Mouse (Mus musculus) myocyte (in vitro differentiated cells): ENCODE measurements around the gene Socs4. TPM values are rescaled to one million over a fixed set of nuclear protein-coding genes. Genes with fewer than 3 reads are reported as not detected.

Experiments
- H3K27me3 ChIP-seq: one replicate; pipeline ENCODE4 v1.6.1; 2011; ENCODE audit not compliant: control insufficient read depth, insufficient read depth, insufficient read length
- H3K36me3 ChIP-seq: one replicate; pipeline ENCODE4 v1.6.1; 2011; ENCODE audit not compliant: control insufficient read depth, insufficient read depth
- H3K4me2 ChIP-seq: one replicate; pipeline ENCODE4 v1.6.1; 2011; ENCODE audit warnings: low read depth, control low read depth
- H3K4me3 ChIP-seq: one replicate; pipeline ENCODE4 v1.5.1; 2011; ENCODE audit warnings: mild to moderate bottlenecking, control low read depth, moderate library complexity
- H3K79me2 ChIP-seq: one replicate; pipeline ENCODE4 v1.6.1; 2011; ENCODE audit not compliant: control insufficient read depth, insufficient read depth
- H3ac ChIP-seq: one replicate; pipeline ENCODE4 v1.6.1; 2011; ENCODE audit not compliant: control insufficient read depth, insufficient read length
- CEBPB ChIP-seq: IDR thresholded peaks from 2 replicates; pipeline ENCODE4 v1.6.1; 2011; ENCODE audit warnings: mild to moderate bottlenecking, moderate library complexity; ENCODE audit not compliant: poor library complexity, insufficient read depth, severe bottlenecking
- E2F4 ChIP-seq: IDR thresholded peaks from one replicate; pipeline ENCODE4 v1.6.1; 2011; ENCODE audit warnings: mild to moderate bottlenecking, control low read depth, moderate library complexity; ENCODE audit not compliant: insufficient read depth
- MAX ChIP-seq: IDR thresholded peaks from one replicate; pipeline ENCODE4 v1.6.1; 2011; ENCODE audit warnings: low read depth, mild to moderate bottlenecking, control low read depth
- MYOD1 ChIP-seq, 3 experiments: IDR thresholded peaks; one replicate each; pipeline ENCODE4 v1.6.1; 2011; ENCODE audit warnings: control low read depth in 2 of 3, low read depth in 2 of 3, mild to moderate bottlenecking in 2 of 3, moderate library complexity in 1 of 3; ENCODE audit not compliant: insufficient read length in 2 of 3, control insufficient read depth in 1 of 3
- MYOG ChIP-seq, 3 experiments: IDR thresholded peaks; one replicate each; pipeline ENCODE4 v1.6.1; 2011; ENCODE audit warnings: control low read depth in 2 of 3, low read depth in 2 of 3, mild to moderate bottlenecking in 2 of 3; ENCODE audit not compliant: insufficient read length in 2 of 3, control insufficient read depth in 1 of 3, insufficient read depth in 1 of 3
- POLR2A ChIP-seq: IDR thresholded peaks from one replicate; pipeline ENCODE4 v1.6.1; 2011; ENCODE audit warnings: low read depth, mild to moderate bottlenecking, control low read depth, moderate library complexity; ENCODE audit not compliant: insufficient read length
- POLR2AphosphoS2 ChIP-seq: IDR thresholded peaks from one replicate; pipeline ENCODE4 v1.6.1; 2011; ENCODE audit warnings: low read depth, control low read depth; ENCODE audit not compliant: insufficient read length
- REST ChIP-seq: IDR thresholded peaks from one replicate; pipeline ENCODE4 v1.6.1; 2011; ENCODE audit warnings: mild to moderate bottlenecking, control low read depth, moderate library complexity; ENCODE audit not compliant: insufficient read depth, insufficient read length
- SRF ChIP-seq: IDR thresholded peaks from one replicate; pipeline ENCODE4 v1.6.1; 2011; ENCODE audit warnings: low read depth; ENCODE audit not compliant: control insufficient read depth, insufficient read length
- TCF12 ChIP-seq: IDR thresholded peaks from one replicate; pipeline ENCODE4 v1.6.1; 2011; ENCODE audit warnings: mild to moderate bottlenecking, control low read depth; ENCODE audit not compliant: poor library complexity, insufficient read depth, severe bottlenecking
- TCF3 ChIP-seq: IDR thresholded peaks from one replicate; pipeline ENCODE4 v1.6.1; 2011; ENCODE audit warnings: low read depth, control low read depth; ENCODE audit not compliant: insufficient read length
- USF1 ChIP-seq: IDR thresholded peaks from one replicate; pipeline ENCODE4 v1.6.1; 2011; ENCODE audit warnings: low read depth, mild to moderate bottlenecking, control low read depth, moderate library complexity
- polyA plus RNA-seq: library from polyadenylated mRNA; unstranded; fragments of >200 nt; fragmentation: generic; extraction: Trizol; gene quantifications from one replicate; pipeline ENCODE4 v1.2.1, GENCODE M21; 2012; ENCODE audit warnings: missing spikeins

Gene Socs4
- polyA plus RNA-seq, 1 experiment, result 2.5 TPM

GRCm38 (mm10) chr14:47291772-47292171 is 15.0 kb downstream of the Socs4 start:
- peaks cover 10% of the 10 kb centered on the region for H3K79me2 ChIP-seq
- TF ChIP-seq MYOD1 (IDR thresholded peaks at IDR 0.05; ENCODE audit: control insufficient read depth in 1 of 3, insufficient read length in 2 of 3, low read depth in 2 of 3), result no peak
- TF ChIP-seq E2F4, result no peak
- no peak for TF ChIP-seq REST
- TF ChIP-seq MAX, result no peak
- TF ChIP-seq TCF12, result no peak
- TF ChIP-seq MYOG (IDR thresholded peaks at IDR 0.05; ENCODE audit: control insufficient read depth in 1 of 3, insufficient read depth in 1 of 3, insufficient read length in 2 of 3, low read depth in 2 of 3), result no peak
- no peak for TF ChIP-seq CEBPB
- TF ChIP-seq USF1, result no peak
- no peak for TF ChIP-seq POLR2A
- no peak for TF ChIP-seq SRF
- TF ChIP-seq POLR2AphosphoS2, result no peak
- TF ChIP-seq TCF3, result no peak
- H3K4me2 ChIP-seq, result no peak overlapping the region
- H3ac ChIP-seq, result no peak overlapping the region
- H3K4me3 ChIP-seq, result no peak overlapping the region
- H3K36me3 ChIP-seq, result peaks cover 10% of the 10 kb centered on the region
- H3K27me3 ChIP-seq, result no peaks in the 10 kb centered on the region

DNA sequence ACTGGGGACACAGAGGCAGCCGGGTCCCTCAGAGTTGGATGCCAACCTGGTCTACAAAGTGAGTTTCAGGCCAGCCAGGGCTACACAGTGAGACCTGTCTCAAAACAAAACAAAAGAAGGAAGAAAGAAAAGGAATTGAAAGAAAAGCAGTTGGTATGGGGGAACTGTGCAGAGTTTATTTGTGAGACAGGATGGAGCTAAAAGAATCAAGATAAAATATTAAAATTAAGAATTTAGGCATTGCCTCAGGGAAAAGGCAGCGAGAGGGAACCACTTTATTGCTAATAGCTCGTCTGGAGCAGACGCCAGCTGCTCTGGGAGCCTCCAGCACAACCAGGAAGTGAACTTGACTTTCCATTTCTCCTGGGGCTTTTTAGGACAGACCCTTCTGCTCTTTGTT is 17.4 kb downstream of the Socs4 start:
- Histone ChIP-seq H3K79me2 (peaks cover 7% of the 10 kb centered on the region), H3K4me2 (no peak overlapping the region)
- TF ChIP-seq SRF, result no peak
- no peak for TF ChIP-seq E2F4
- TF ChIP-seq MYOD1 (IDR thresholded peaks at IDR 0.05; ENCODE audit: control insufficient read depth in 1 of 3, insufficient read length in 2 of 3, low read depth in 2 of 3), result no peak
- no peak for TF ChIP-seq CEBPB
- no peak for TF ChIP-seq POLR2AphosphoS2
- TF ChIP-seq MYOG (IDR thresholded peaks at IDR 0.05; ENCODE audit: control insufficient read depth in 1 of 3, insufficient read depth in 1 of 3, insufficient read length in 2 of 3, low read depth in 2 of 3), result no peak
- TF ChIP-seq POLR2A, result no peak
- no peak for TF ChIP-seq USF1
- TF ChIP-seq TCF3, result no peak
- no peak for TF ChIP-seq TCF12
- TF ChIP-seq MAX, result no peak
- TF ChIP-seq REST, result no peak

DNA sequence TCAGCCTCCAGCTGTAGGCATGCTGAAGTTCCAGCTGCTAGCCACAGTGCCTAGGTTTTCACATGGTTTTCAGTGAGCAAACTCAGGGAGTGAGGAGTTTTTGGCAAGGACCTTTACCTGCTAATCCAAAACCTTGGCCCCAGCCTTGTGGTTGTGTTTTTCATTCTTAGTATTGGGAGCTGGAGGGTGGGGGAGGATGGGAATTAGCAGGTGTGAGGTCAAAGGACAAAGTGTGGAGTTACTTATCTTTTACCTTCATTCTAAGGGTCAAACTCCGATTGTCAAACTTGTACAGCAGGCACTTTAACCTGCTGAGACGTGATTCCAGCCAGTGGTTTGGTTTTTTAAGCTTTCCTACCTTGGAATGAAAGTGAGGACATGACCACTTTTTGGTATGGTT is 19.5 kb downstream of the Socs4 start:
- Histone ChIP-seq H3K36me3 (peaks cover 5% of the 10 kb centered on the region), H3K4me2 (no peak overlapping the region), H3K79me2 (peaks cover 28% of the 10 kb centered on the region), H3K4me3 (no peak overlapping the region), H3K27me3 (no peaks in the 10 kb centered on the region), H3ac (no peak overlapping the region)
- TF ChIP-seq USF1, result no peak
- no peak for TF ChIP-seq E2F4
- no peak for TF ChIP-seq SRF
- TF ChIP-seq TCF3, result no peak
- no peak for TF ChIP-seq POLR2AphosphoS2
- TF ChIP-seq REST, result no peak
- TF ChIP-seq TCF12, result no peak
- no peak for TF ChIP-seq CEBPB
- no peak for TF ChIP-seq MYOD1 (IDR thresholded peaks at IDR 0.05; ENCODE audit: control insufficient read depth in 1 of 3, insufficient read length in 2 of 3, low read depth in 2 of 3)
- TF ChIP-seq MAX, result no peak
- no peak for TF ChIP-seq MYOG (IDR thresholded peaks at IDR 0.05; ENCODE audit: control insufficient read depth in 1 of 3, insufficient read depth in 1 of 3, insufficient read length in 2 of 3, low read depth in 2 of 3)
- no peak for TF ChIP-seq POLR2A

More for the DNA sequence above, 17.4 kb downstream of the Socs4 start:
- Histone ChIP-seq H3K4me3 (no peak overlapping the region), H3ac (no peak overlapping the region), H3K36me3 (peaks cover 10% of the 10 kb centered on the region), H3K27me3 (no peaks in the 10 kb centered on the region)

- TF ChIP-seq SRF, result no peak
- peak; percentile 83 for TF ChIP-seq POLR2AphosphoS2
- TF ChIP-seq E2F4, result peak; percentile 17
- TF ChIP-seq REST, result no peak
- peak; percentile 84 for TF ChIP-seq POLR2A
- peak in 1 of 3 experiments; percentile 21 for TF ChIP-seq MYOD1 (IDR thresholded peaks at IDR 0.05; ENCODE audit: control insufficient read depth in 1 of 3, insufficient read length in 2 of 3, low read depth in 2 of 3)
- TF ChIP-seq TCF3, result no peak
- no peak for TF ChIP-seq USF1
- TF ChIP-seq MAX, result no peak
- TF ChIP-seq TCF12, result no peak
- TF ChIP-seq CEBPB, result no peak
- no peak for TF ChIP-seq MYOG (IDR thresholded peaks at IDR 0.05; ENCODE audit: control insufficient read depth in 1 of 3, insufficient read depth in 1 of 3, insufficient read length in 2 of 3, low read depth in 2 of 3)
- Histone ChIP-seq H3K4me3 (peak within 1 kb of the TSS; percentile 78), H3K36me3 (peaks cover 4% of the 10 kb centered on the region), H3K79me2 (peaks cover 45% of the 10 kb centered on the region), H3K27me3 (no peaks in the 10 kb centered on the region), H3K4me2 (peak within 1 kb of the TSS; percentile 97), H3ac (peak within 1 kb of the TSS; percentile 23)
These were observed 21.2 kb downstream of the Socs4 start, which contains the start of gene Mapk1ip1l for GRCm38 (mm10) chr14:47297785-47298407. TSS of gene Mapk1ip1l (plus strand) at chr14:47298266.
